Mouse (Mus musculus) brown adipose tissue, adult 24 weeks (tissue): ENCODE measurements around the gene Kcnab2. TPM values are rescaled to one million over a fixed set of nuclear protein-coding genes. Genes with fewer than 3 reads are reported as not detected.

Experiments used
- H3K27ac ChIP-seq: fragments of 200-500 bp; replicated peaks from 2 replicates; pipeline ENCODE4 v1.5.1; 2012; ENCODE audit warnings: low read depth, mild to moderate bottlenecking, low read length
- H3K4me1 ChIP-seq: fragments of 200-500 bp; 2 replicates; pipeline ENCODE4 v1.6.1; 2012; ENCODE audit warnings: low read length, mixed read lengths; ENCODE audit not compliant: control insufficient read depth, insufficient read depth, insufficient read length
- H3K4me3 ChIP-seq: fragments of 200-500 bp; 2 replicates; pipeline ENCODE4 v1.5.1; 2012; ENCODE audit warnings: low read depth, mild to moderate bottlenecking, low read length, moderate library complexity; ENCODE audit not compliant: insufficient read depth
- polyA plus RNA-seq: library from polyadenylated mRNA; stranded (reverse); fragments of >200 nt; gene quantifications from 2 replicates; pipeline ENCODE4 v1.2.4, GENCODE M21; 2012; ENCODE audit not compliant: missing spikeins, insufficient read depth, insufficient read length

Gene Kcnab2
- 2.8 and 5.4 TPM in 2 replicates for polyA plus RNA-seq

DNA sequence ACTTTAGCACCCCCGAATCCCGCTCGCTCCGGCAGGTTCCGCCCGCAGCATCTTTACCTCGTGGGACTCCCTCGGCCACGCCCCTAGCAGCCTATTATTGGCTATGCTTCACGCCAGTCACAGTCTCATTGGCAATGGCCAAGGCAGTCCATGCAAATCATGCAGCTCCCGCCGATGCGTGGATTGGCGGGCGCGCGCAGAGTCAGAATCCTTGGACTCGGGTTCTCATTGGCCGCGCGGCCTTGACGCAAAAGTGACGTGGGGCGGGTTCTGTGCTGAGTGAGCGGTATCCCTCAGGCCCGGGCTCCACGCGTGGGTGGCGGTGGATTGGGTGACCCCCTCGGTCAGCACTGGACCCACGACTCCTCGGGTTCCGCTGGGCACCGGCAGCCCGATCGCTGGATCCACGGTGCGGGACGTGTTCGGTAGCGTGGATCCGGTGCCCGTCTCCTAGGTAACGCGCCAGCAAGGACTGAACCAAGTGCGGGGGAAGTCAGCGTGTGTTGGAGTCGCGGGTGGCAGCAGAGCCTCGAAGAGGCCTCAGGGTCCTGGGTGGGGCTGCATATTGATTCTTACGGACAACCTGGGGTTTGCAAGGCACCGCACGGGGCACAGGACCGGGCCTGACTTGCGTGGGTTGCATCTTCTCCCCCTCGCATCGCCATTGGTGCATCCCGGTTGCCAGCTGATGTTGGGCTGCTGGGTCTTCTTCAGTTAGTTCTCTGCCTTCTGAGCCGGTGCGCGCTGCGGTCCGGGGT, at the start of gene Kcnab2:
TSS of gene Kcnab2 (minus strand) at position 406 of the 758 bp plus-strand sequence.
- Histone ChIP-seq H3K4me1 (no peaks in the 10 kb centered on the region; the same call in 1 of the 2 replicates), H3K27ac (peak within 1 kb of the TSS; percentile 44; the same call in 1 of the 2 replicates), H3K4me3 (peak within 1 kb of the TSS; percentile 96)

DNA sequence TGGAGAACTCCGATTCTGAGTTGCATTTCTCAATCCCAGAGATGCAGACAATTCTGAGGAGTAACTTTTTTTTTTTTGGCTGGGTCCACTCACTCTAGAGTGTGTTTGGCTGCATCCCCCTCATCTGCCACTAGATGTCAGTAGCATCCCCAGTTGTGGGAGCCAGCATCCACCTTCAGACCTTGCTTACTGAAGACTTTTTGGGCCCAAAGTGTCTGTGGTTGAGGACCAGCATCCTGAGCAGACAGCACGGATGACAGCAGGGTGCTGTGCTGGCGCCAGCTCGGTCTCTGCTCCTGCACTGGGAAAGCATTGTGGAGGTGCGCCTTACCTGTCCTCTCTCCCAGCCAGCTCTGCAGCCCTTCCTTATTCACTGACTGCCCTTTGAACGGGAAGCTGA, 42.4 kb upstream of the Kcnab2 start:
- no peak overlapping the region for H3K27ac ChIP-seq
- no peak overlapping the region for H3K4me3 ChIP-seq
- H3K4me1 ChIP-seq, result no peaks in the 10 kb centered on the region

DNA sequence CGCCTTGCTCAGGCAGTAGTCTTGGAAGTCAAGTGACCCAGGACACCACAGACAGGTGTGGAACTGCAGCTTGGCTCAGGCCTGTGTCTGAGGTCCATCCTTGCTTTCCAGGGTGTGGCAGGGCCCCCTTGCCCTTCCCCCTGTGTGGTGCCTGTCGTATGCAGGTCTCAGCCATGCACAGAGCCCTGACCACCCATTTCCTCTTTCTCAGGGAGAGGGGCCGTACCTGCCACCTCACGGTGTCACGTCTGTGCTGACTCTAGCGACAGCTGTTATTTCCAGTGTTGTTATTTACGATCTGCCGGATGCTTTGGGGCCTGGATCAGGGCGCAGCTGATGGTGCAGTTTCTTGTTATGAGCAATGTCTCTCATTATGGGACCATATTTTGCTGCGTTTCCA, 41.4 kb upstream of the Kcnab2 start:
- no peaks in the 10 kb centered on the region for H3K4me1 ChIP-seq
- H3K4me3 ChIP-seq, result no peak overlapping the region
- H3K27ac ChIP-seq, result no peak overlapping the region

DNA sequence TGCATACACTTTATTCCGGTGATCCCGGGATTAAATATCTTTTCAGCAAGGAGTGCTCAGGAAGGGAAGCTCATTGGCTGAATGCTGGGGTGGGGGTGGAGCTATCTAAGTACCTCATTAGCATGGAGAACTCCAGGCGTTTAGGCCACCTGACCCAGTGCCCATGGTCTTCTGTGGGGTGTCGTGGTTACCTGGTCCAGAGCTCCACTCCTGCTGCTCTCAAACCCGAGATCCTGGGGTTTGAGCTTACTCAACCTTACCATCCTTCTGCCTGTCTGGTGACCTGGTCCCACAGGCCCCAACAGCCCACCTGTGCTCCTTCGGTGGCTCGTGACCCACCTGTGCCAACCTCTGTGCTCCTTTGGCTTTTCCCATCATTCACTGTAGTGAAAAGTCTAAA, 37.2 kb upstream of the Kcnab2 start:
- H3K4me3 ChIP-seq, result no peak overlapping the region
- no peak overlapping the region for H3K27ac ChIP-seq
- no peaks in the 10 kb centered on the region for H3K4me1 ChIP-seq

DNA sequence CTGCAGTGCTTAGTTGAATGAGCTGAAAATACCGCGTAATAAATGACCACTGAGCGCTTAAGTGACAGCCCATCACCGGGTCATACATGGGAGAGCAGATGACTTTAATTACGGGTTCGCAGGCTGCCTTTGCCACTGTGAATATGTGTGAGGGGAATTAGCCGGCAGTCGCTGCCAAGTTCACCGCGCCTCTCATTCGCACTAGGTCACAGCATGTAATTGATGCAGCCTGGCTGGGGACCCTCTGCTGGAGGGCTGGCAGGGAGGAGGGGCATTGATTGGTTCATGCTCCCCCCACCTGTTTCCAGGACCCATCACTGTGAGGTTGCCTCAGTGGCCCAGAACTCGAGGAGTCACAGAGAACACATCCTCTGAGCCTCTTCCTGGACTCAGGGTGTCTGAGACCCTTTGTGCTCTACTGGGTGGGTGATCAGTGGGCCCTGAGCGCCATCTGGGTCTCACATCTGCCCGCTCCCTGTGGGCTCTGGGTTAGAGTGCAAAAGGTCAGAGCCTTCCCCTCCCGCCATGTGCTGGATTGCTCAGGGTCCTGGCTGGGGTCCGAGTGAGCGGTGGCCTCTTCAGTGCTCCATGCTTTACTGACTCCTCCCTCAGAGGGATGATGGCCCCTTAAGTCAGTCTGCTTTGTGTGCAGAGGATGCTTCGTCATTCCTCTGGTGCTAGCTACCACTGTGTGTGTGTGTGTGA, 34.7 kb upstream of the Kcnab2 start:
- H3K27ac ChIP-seq, result no peak overlapping the region
- no peaks in the 10 kb centered on the region for H3K4me1 ChIP-seq
- no peak overlapping the region for H3K4me3 ChIP-seq

DNA sequence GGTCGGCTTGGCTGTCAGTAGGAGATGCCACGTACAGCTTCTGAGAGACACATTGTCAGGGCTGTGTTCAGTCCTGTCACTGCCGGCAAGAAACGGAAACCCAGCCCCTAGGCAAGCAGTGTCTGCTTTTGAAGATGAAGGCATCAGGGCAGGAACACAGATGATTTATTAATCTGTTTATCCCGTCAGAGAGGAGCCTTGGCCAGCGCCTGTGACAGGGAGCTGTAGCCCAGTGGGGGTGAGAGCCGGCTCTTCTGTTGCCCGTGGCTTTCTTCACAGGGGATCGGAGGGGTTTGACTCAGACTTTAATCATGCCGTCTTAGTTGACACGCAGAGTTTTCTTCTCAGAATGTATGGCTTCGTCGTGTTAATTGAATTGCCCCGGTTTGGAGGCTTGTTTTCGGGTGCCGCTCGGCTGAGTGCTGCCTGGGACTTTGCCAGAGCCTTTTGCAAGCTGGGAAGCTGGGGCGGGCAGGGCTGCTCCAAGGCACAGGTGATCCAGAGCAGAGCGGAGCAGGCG, 16.7 kb upstream of the Kcnab2 start:
- Histone ChIP-seq H3K4me3 (no peak overlapping the region), H3K27ac (no peak overlapping the region), H3K4me1 (no peaks in the 10 kb centered on the region)

DNA sequence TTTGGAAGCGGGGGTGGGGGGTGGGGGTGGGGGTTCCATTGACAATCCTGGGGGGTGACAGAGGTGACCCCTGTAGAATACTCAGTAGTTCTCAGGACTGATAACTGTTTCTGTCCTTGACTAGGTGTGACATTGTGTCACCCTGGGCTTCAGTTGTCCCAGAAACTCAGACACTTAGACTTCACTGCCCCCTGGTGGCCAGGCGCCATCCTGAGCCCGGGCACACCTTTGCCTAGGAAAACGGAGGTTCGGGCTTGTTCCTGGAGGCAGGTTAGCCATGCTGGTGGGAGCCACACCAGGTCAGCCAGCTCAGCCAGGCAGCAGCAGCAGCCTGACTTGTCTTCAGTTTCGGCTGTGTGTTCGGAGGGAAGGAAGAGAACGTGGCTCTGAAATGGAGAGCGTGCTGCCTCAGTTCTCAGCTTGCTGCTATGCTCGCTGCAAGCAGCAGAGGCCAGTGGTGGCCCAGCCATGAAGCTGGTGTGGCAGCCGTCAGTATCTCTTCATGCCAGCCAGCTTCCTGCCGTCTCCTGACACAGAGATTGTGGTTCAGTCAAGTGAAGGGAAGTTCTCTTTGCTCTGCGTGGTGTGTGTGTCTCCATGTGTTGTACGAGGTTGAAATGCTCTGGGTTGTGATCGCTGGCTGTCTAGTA, 13.7 kb upstream of the Kcnab2 start:
- H3K27ac ChIP-seq, result no peak overlapping the region
- H3K4me3 ChIP-seq, result no peak overlapping the region
- no peaks in the 10 kb centered on the region for H3K4me1 ChIP-seq

DNA sequence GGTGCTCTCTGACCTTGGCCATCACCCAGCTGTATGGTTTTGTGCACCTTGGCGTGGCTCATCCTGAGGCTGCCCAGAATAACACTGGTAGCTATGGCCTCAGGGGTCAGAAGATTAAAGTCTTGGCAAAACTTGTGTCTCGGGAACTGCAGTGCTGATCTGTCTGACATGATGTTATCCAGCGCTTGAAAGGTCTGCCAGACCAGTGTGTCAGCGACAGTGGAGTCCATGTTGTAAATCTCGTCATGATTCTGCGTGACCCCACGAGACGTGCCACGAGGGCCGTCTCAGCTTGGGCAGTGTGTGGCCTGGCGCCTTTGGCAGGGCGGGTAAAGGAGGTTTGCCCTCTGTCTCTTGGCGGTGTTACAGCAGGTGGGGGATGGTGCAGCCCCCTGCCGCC, 12.6 kb upstream of the Kcnab2 start:
- no peak overlapping the region for H3K4me3 ChIP-seq

DNA sequence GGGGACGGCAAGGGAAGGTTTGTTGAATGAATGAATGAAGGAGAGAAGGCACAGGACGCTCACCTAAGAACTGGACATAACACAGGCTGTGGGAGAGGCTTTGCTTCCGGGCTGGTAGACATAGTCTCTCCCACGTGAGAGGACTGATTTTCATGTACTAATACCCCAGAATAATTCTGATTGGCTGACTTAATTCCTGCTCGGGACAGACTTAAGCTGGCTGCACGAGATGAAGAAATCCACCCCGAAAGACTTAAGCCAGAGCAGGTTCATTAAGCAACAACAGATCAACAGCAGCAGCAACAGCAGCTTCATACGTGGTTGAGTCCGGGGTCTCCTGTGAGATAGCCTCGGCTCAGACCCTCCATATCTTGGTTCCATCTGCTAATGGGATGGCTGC, 10.4 kb upstream of the Kcnab2 start:
- H3K4me1 ChIP-seq, result no peaks in the 10 kb centered on the region
- no peak overlapping the region for H3K4me3 ChIP-seq
- no peak overlapping the region for H3K27ac ChIP-seq

More for the DNA sequence above, 12.6 kb upstream of the Kcnab2 start:
- Histone ChIP-seq H3K27ac (no peak overlapping the region), H3K4me1 (no peaks in the 10 kb centered on the region)

DNA sequence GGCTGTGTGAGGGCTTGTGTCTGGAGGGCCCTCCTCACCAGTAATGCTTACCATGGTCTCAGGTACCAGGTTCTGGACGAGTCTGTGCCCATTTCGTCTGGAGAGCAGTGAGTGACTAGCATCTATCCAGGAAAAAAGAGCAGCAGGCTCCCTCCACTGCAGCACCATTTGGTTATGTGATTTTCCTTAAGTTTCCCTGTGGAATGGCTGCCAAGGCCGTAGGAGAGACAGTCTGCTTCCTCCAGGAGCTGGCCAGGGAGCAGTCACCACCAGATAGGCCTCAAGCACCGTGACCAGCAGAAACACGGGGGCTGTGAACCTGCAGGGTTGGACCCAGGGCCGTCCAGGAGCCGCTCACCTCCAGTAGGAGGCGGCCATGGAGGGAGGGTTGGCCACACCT, 2.8 kb upstream of the Kcnab2 start:
- Histone ChIP-seq H3K27ac (no peak overlapping the region), H3K4me3 (no peak overlapping the region), H3K4me1 (no peaks in the 10 kb centered on the region; the same call in 1 of the 2 replicates)

DNA sequence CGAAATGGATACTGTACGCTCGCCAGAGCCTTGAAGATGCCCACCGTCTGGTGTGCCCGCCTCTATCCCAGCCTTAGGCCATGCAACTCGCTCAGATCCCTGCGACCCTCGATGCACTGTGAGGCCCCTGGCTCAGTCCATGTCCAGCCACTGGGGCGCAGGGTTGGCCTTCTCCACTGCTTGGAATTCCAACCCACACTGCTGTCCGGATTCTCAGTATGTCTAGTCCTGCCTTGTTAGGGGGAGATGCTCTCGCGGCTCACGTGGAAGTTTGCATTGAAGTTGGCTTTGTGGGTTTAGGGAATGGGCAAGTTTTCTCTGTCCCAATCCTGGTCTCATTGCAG, 525 bp upstream of the Kcnab2 start:
- Histone ChIP-seq H3K4me3 (peak overlapping the region; percentile 96), H3K4me1 (no peaks in the 10 kb centered on the region; the same call in 1 of the 2 replicates), H3K27ac (no peak overlapping the region)

DNA sequence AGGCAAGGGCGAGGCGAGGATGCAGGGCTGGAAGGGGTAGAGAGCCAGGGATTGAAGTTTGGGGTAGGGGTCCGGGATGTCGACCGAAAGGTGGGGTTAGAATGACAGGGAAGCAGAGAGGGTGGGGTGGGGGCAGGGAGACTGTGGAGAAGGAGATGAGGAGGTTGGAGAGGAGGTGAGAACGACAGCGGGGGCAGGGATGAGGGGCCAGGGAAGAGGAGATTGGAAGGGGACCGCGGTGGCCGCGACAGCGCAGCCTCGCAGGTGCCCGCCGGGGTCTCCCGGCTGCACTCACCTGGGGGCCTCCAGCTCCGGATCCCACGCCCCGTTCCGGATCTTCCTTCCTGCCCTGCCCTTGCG, 585 bp downstream of the Kcnab2 start:
- Histone ChIP-seq H3K4me1 (no peaks in the 10 kb centered on the region; the same call in 1 of the 2 replicates), H3K27ac (no peak overlapping the region), H3K4me3 (peak overlapping the region; percentile 96)

DNA sequence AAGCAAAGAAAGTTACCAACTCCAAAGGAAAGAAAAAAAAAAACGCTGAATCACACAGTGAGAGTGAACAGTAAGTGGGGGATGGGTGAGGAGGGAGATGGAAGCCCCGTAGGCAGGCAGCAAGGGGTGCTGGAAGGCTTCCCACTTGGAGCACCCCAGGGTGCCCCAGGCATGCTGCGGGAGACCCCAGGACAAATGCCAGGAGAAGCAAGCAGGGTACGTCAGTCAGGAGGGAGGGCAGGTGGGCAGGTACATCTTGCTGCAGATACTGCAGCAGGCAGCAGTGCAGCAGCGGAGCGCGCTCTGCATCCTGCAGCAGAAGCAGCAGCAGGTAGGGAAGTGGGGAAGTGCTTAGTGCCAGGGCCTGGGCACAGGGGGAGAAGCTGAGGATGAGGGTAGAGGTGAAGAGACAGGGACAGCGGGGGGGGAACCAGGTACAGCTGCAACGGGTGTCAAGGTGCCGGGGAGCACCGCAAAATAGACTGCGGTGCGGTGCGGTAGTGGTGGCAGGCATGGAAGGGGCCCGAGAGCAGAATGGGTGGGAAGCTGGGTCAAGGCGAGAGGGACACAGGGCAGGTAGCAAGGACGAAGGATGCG, 1.1 kb downstream of the Kcnab2 start, which contains the start of gene Nphp4:
TSS of gene Nphp4 (plus strand) at position 280 of the 597 bp plus-strand sequence.
- no peak within 1 kb of the TSS for H3K27ac ChIP-seq

DNA sequence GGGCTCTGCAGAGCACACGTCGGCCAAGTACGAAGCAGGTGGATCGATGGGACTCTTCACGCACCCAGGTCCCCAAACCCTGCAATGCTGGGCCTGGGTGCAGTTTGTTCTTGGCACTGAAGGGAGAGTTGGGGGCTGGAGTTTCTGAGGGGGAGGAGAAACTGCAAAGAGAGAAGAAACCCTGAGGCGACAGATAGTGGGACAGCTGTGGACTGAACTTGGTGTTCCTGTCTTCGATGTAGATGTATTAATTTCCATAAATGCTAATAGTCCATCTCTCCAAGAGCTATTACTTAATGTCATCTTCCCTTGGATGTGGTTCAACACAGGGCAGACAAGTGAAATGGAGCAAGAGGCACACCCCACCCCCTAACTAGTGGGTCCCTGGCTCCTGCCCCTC, 1.7 kb downstream of the Kcnab2 start:
- Histone ChIP-seq H3K27ac (no peak overlapping the region), H3K4me3 (no peak overlapping the region), H3K4me1 (no peaks in the 10 kb centered on the region; the same call in 1 of the 2 replicates)

More for the DNA sequence above, 1.1 kb downstream of the Kcnab2 start, which contains the start of gene Nphp4:
- peak within 1 kb of the TSS; percentile 96 for H3K4me3 ChIP-seq
- H3K4me1 ChIP-seq, result no peaks in the 10 kb centered on the region; the same call in 1 of the 2 replicates

DNA sequence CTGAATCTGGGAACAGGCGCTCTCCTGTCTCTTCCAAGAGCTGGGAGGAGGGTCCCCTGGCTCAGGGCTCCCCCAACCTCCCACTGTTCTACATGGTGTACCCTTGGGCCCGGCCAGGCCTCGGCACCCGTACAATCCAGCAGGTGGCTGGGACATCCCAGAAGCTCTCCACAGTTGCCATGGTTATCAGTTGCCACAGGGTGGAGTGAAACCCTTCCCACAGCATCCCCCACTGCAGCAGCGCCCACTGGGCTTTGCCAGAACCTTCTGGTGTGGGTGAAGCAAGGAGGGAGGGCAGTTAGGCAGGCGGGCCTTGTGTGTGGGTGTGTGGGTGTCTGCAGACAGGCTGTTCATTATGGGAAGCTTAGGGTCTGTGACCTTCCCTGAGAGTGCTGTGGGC, 9.7 kb downstream of the Kcnab2 start:
- no peaks in the 10 kb centered on the region for H3K4me1 ChIP-seq
- H3K27ac ChIP-seq, result no peak overlapping the region
- no peak overlapping the region for H3K4me3 ChIP-seq
